Mouse (Mus musculus) adrenal gland, adult 10 weeks (tissue): ENCODE data around the gene Gtf3c2. TPM values are rescaled to one million over a fixed set of nuclear protein-coding genes. Genes with fewer than 3 reads are reported as not detected.

Source experiments
- polyA plus RNA-seq: library from polyadenylated mRNA; stranded (reverse); fragments of 350-450 nt; fragmentation: Illumina TruSeq; extraction: RNeasy Lipid Tissue Mini Kit (QIAGEN cat#74804); gene quantifications from one replicate; pipeline ENCODE4 v1.2.3, GENCODE M21; 2014; ENCODE audit warnings: low read depth, low replicate concordance

Gtf3c2 gene
- polyA plus RNA-seq: 47.4 TPM

GRCm38 (mm10) chr5:31179766-31180630, at the start of gene Gtf3c2, which contains the start of gene Gm29609:
Gene Gtf3c2 (minus strand): TSS chr5:31180144.
Gene Gm29609 (minus strand): TSS chr5:31179911.

GRCm38 (mm10) chr5:31220448-31221303, 40.7 kb upstream of the Gtf3c2 start, which contains the start of gene Ppm1g:
Gene Ppm1g (minus strand): TSS chr5:31220687.

GRCm38 (mm10) chr5:31201742-31202590, 22.0 kb upstream of the Gtf3c2 start, which contains the start of gene Zfp513:
Gene Zfp513 (minus strand): TSS chr5:31202303.

GRCm38 (mm10) chr5:31192939-31193630, 13.1 kb upstream of the Gtf3c2 start, which contains the start of the genes Snx17 and Eif2b4:
Gene Snx17 (plus strand): TSS chr5:31193227.
Gene Eif2b4 (minus strand): TSS chr5:31193430.

GRCm38 (mm10) chr5:31154152-31154553, 25.8 kb downstream of the Gtf3c2 start, which contains the start of gene Mpv17:
Gene Mpv17 (minus strand): TSS chr5:31154251.

GRCm38 (mm10) chr5:31138241-31138967, 41.5 kb downstream of the Gtf3c2 start, which contains the start of gene Ucn:
Gene Ucn (minus strand): TSS chr5:31138829.

GRCm38 (mm10) chr5:31116354-31116753, 63.6 kb downstream of the Gtf3c2 start, which contains the start of gene Trim54:
Gene Trim54 (plus strand): TSS chr5:31116712.

GRCm38 (mm10) chr5:31108000-31108490, 71.9 kb downstream of the Gtf3c2 start, which contains the start of gene Slc30a3:
Gene Slc30a3 (minus strand): TSS chr5:31108237.

Other genes with a start within 250 kb of the Gtf3c2 start
- not detected for gene Cgref1, start 234.6 kb downstream of the Gtf3c2 start, polyA plus RNA-seq
- 19.2 TPM for gene Preb, start 219.8 kb downstream of the Gtf3c2 start, polyA plus RNA-seq
- 0.82 TPM for gene Tcf23, start 211.5 kb downstream of the Gtf3c2 start, polyA plus RNA-seq
- gene Atraid, start 131.8 kb downstream of the Gtf3c2 start, polyA plus RNA-seq: 125 TPM
- 4.0 TPM for gene Slc5a6, start 131.2 kb downstream of the Gtf3c2 start, polyA plus RNA-seq
- gene Cad, start 125.4 kb downstream of the Gtf3c2 start, polyA plus RNA-seq: 0.76 TPM
- gene Dnajc5g, start 73.9 kb downstream of the Gtf3c2 start, polyA plus RNA-seq: not detected
- gene Slc30a3, start 71.9 kb downstream of the Gtf3c2 start, polyA plus RNA-seq: not detected
- gene Trim54, start 63.4 kb downstream of the Gtf3c2 start, polyA plus RNA-seq: not detected
- gene Ucn, start 41.3 kb downstream of the Gtf3c2 start, polyA plus RNA-seq: not detected
- gene Mpv17, start 25.9 kb downstream of the Gtf3c2 start, polyA plus RNA-seq: 88.7 TPM
- gene Gm29609, start 233 bp downstream of the Gtf3c2 start, polyA plus RNA-seq: 0.35 TPM
- gene Snx17, start 13.1 kb upstream of the Gtf3c2 start, polyA plus RNA-seq: 72.7 TPM
- 2.9 TPM for gene Eif2b4, start 13.3 kb upstream of the Gtf3c2 start, polyA plus RNA-seq
- 1.3 TPM for gene Zfp513, start 22.2 kb upstream of the Gtf3c2 start, polyA plus RNA-seq
- 30.8 TPM for gene Ppm1g, start 40.5 kb upstream of the Gtf3c2 start, polyA plus RNA-seq
- 91.5 TPM for gene Nrbp1, start 60.7 kb upstream of the Gtf3c2 start, polyA plus RNA-seq
- not detected for gene Gm9970, start 61.1 kb upstream of the Gtf3c2 start, polyA plus RNA-seq
- gene Krtcap3, start 71.5 kb upstream of the Gtf3c2 start, polyA plus RNA-seq: not detected
- gene Ift172, start 111.0 kb upstream of the Gtf3c2 start, polyA plus RNA-seq: 14.0 TPM
- gene Fndc4, start 115.9 kb upstream of the Gtf3c2 start, polyA plus RNA-seq: 3.6 TPM
- not detected for gene Gckr, start 117.3 kb upstream of the Gtf3c2 start, polyA plus RNA-seq